Mouse (Mus musculus): ENCODE measurements around the gene Epor. TPM values are rescaled to one million over a fixed set of nuclear protein-coding genes. Genes with fewer than 3 reads are reported as not detected.

Epor gene
- polyA plus RNA-seq, 1 experiment from 2014 or later, result 124 TPM

Other genes starting within 250 kb of the Epor start
- 24.5 and 24.6 TPM in 2 replicates for gene Ldlr, start 240.0 kb downstream of the Epor start, polyA plus RNA-seq (2015; fragmentation: Nextera tagmentation; extraction: Ambion mirVana)
- 76.8 and 82.2 TPM in 2 replicates for gene Spc24, start 203.2 kb downstream of the Epor start, polyA plus RNA-seq (2015; fragmentation: Nextera tagmentation; extraction: Ambion mirVana)
- gene Kank2, start 164.8 kb downstream of the Epor start, polyA plus RNA-seq (2015; fragmentation: Nextera tagmentation; extraction: Ambion mirVana), result 4.8 and 5.5 TPM in 2 replicates
- 35.0 and 42.9 TPM in 2 replicates for gene Angptl8, start 128.0 kb downstream of the Epor start, polyA plus RNA-seq (2015; fragmentation: Nextera tagmentation; extraction: Ambion mirVana)
- gene Dock6, start 110.9 kb downstream of the Epor start, polyA plus RNA-seq (2015; fragmentation: Nextera tagmentation; extraction: Ambion mirVana), result 4.2 and 5.6 TPM in 2 replicates
- gene Rab3d, start 45.3 kb downstream of the Epor start, polyA plus RNA-seq (2015; fragmentation: Nextera tagmentation; extraction: Ambion mirVana), result 12.0 and 13.1 TPM in 2 replicates
- gene Ccdc159, start 36.0 kb downstream of the Epor start, polyA plus RNA-seq (2015; fragmentation: Nextera tagmentation; extraction: Ambion mirVana), result 0.99 and 1.5 TPM in 2 replicates
- 137 and 160 TPM in 2 replicates for gene Tmem205, start 36.0 kb downstream of the Epor start, polyA plus RNA-seq (2015; fragmentation: Nextera tagmentation; extraction: Ambion mirVana)
- gene Plppr2, start 26.5 kb downstream of the Epor start, polyA plus RNA-seq (2015; fragmentation: Nextera tagmentation; extraction: Ambion mirVana), result 1.2 and 1.5 TPM in 2 replicates
- 2.2 and 2.5 TPM in 2 replicates for gene Swsap1, start 7.8 kb downstream of the Epor start, polyA plus RNA-seq (2015; fragmentation: Nextera tagmentation; extraction: Ambion mirVana)
- 0.10 and 0.13 TPM in 2 replicates for gene Rgl3, start 25.9 kb upstream of the Epor start, polyA plus RNA-seq (2015; fragmentation: Nextera tagmentation; extraction: Ambion mirVana)
- not detected in 2 replicates for gene Ccdc151, start 39.1 kb upstream of the Epor start, polyA plus RNA-seq (2015; fragmentation: Nextera tagmentation; extraction: Ambion mirVana)
- gene Prkcsh, start 39.3 kb upstream of the Epor start, polyA plus RNA-seq (2015; fragmentation: Nextera tagmentation; extraction: Ambion mirVana), result 50.6 and 57.5 TPM in 2 replicates
- gene Elavl3, start 88.5 kb upstream of the Epor start, polyA plus RNA-seq (2015; fragmentation: Nextera tagmentation; extraction: Ambion mirVana), result 0.02 and 0.05 TPM in 2 replicates
- not detected in 2 replicates for gene Gm49318, start 107.8 kb upstream of the Epor start, polyA plus RNA-seq (2015; fragmentation: Nextera tagmentation; extraction: Ambion mirVana)
- gene Zfp653, start 107.9 kb upstream of the Epor start, polyA plus RNA-seq (2015; fragmentation: Nextera tagmentation; extraction: Ambion mirVana), result 4.9 and 6.6 TPM in 2 replicates
- gene Ecsit, start 121.9 kb upstream of the Epor start, polyA plus RNA-seq (2015; fragmentation: Nextera tagmentation; extraction: Ambion mirVana), result 21.9 and 26.2 TPM in 2 replicates
- gene Cnn1, start 135.7 kb upstream of the Epor start, polyA plus RNA-seq (2015; fragmentation: Nextera tagmentation; extraction: Ambion mirVana), result 0.96 and 1.4 TPM in 2 replicates
- gene Elof1, start 153.7 kb upstream of the Epor start, polyA plus RNA-seq (2015; fragmentation: Nextera tagmentation; extraction: Ambion mirVana), result 88.8 and 89.4 TPM in 2 replicates
- gene Acp5, start 172.2 kb upstream of the Epor start, polyA plus RNA-seq (2015; fragmentation: Nextera tagmentation; extraction: Ambion mirVana), result 221 and 246 TPM in 2 replicates
- gene Pigyl, start 193.3 kb upstream of the Epor start, polyA plus RNA-seq (2015; fragmentation: Nextera tagmentation; extraction: Ambion mirVana), result 29.4 and 35.6 TPM in 2 replicates
- 0.02 and 0.03 TPM in 2 replicates for gene Zfp872, start 224.6 kb upstream of the Epor start, polyA plus RNA-seq (2015; fragmentation: Nextera tagmentation; extraction: Ambion mirVana)